ENCODE assay signal across 9 mouse cellular contexts in the genomic region with DNA sequence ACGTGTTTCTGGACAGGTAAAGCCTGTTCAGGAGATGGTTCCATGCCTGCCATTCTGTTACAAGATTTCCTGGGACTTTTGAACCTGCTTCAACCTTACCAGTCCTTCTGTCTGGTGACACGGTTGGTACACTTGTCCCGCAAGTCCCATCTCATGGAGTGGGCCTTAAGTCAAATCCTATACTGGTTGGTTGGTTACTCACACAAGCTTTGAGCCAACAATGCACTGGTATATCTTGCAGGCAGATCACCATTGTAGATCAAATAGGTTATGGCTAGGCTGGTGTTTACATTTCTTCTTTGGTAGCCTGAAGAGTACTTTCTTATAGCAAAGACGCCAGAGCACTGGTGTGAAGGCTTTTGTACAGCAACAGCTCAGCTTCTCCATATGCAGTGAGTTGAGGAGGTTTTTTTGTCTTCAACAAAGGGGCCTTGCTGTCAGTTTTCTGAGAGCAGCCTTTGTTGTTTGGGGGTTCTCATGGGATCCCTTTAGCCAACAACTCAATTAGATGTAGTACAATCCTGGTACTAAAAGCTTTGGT. TPM values are rescaled to one million over a fixed set of nuclear protein-coding genes. Genes with fewer than 3 reads are reported as not detected.
DNase-seq lines count a peak whose midpoint lies in the region; ATAC-seq and TF ChIP-seq lines count a peak whose summit lies in the region.
"Had no signal": no experiment of that assay in that cellular context is flagged by ENCODE, and none has a peak within 500 bp of the region (broad histone marks: within the 10 kb centered on the region; RNA-seq: fewer than 3 reads in every experiment).

No protein-coding gene starts in this region.

- H3K27ac ChIP-seq in layer of hippocampus, adult 2 months: no peak overlapping the region
- no peak overlapping the region for H3K27ac ChIP-seq in forebrain, embryonic 13.5 days
- H3K27ac ChIP-seq in limb, embryonic 12.5 days: no peak overlapping the region
- peak overlapping the region; percentile 53; the same call in 1 of the 2 replicates for H3K27ac ChIP-seq in neural tube, embryonic 14.5 days (ENCODE audit: low read depth, low read length)

- no peaks in the 10 kb centered on the region for H3K9me3 ChIP-seq in forebrain, embryonic 13.5 days (replicated peaks)
- no peaks in the 10 kb centered on the region for H3K9me3 ChIP-seq in limb, embryonic 12.5 days
- no peaks in the 10 kb centered on the region for H3K9me3 ChIP-seq in neural tube, embryonic 14.5 days (ENCODE audit: control insufficient read depth, low read length)

- 75% methylated on average over 4 of the region's 4 CpGs for WGBS in forebrain, embryonic 13.5 days
- 90% methylated on average over 4 of the region's 4 CpGs for WGBS in limb, embryonic 12.5 days
- 81% methylated on average over 4 of the region's 4 CpGs for WGBS in neural tube, embryonic 14.5 days

- ATAC-seq in forebrain, embryonic 13.5 days: peak; percentile 25
- no peak for ATAC-seq in limb, embryonic 12.5 days (ENCODE audit: insufficient number of reproducible peaks, insufficient read depth, low FRiP score, low TSS enrichment, low read depth)
- peak; percentile 36; the same call in 1 of the 2 replicates for ATAC-seq in neural tube, embryonic 14.5 days (ENCODE audit: low read depth)
- ATAC-seq in megakaryocyte-erythroid progenitor cell, adult 5-6 weeks (replicated peaks; ENCODE audit: low FRiP score, low TSS enrichment, poor library complexity, severe bottlenecking): no peak

- peaks cover 6% of the 10 kb centered on the region; the same call in 1 of the 2 replicates for H3K4me1 ChIP-seq in forebrain, embryonic 13.5 days
- H3K4me1 ChIP-seq in limb, embryonic 12.5 days (replicated peaks): no peaks in the 10 kb centered on the region; the same call in 1 of the 2 replicates
- no peaks in the 10 kb centered on the region for H3K4me1 ChIP-seq in neural tube, embryonic 14.5 days (ENCODE audit: control insufficient read depth, insufficient read depth, low read length)

- no peaks in the 10 kb centered on the region for H3K36me3 ChIP-seq in forebrain, embryonic 13.5 days (ENCODE audit: poor library complexity, severe bottlenecking)
- no peaks in the 10 kb centered on the region for H3K36me3 ChIP-seq in limb, embryonic 12.5 days
- no peaks in the 10 kb centered on the region for H3K36me3 ChIP-seq in neural tube, embryonic 14.5 days (ENCODE audit: control insufficient read depth, insufficient read depth, low read length)

- no peaks in the 10 kb centered on the region for H3K27me3 ChIP-seq in forebrain, embryonic 13.5 days
- peaks cover 18% of the 10 kb centered on the region for H3K27me3 ChIP-seq in limb, embryonic 12.5 days
- no peaks in the 10 kb centered on the region for H3K27me3 ChIP-seq in neural tube, embryonic 14.5 days (ENCODE audit: control insufficient read depth, insufficient read depth, low read length)

- peak overlapping the region; percentile 54 for H3K4me3 ChIP-seq in layer of hippocampus, adult 2 months
- H3K4me3 ChIP-seq in forebrain, embryonic 13.5 days: peak overlapping the region; percentile 45
- H3K4me3 ChIP-seq in limb, embryonic 12.5 days (replicated peaks): peak overlapping the region; percentile 48
- H3K4me3 ChIP-seq in neural tube, embryonic 14.5 days (ENCODE audit: low read depth, low read length): peak overlapping the region; percentile 32

- no peak for DNase-seq in layer of hippocampus, adult 2 months (ENCODE audit: low spot score in 2 of 2)
- DNase-seq in layer of hippocampus, adult 11-12 months (ENCODE audit: low spot score): no peak
- DNase-seq in Muller cell, postnatal 12 days (ENCODE audit: inconsistent ontology term): no peak
- DNase-seq in adrenal gland, adult 18-20 months (ENCODE audit: low spot score in 2 of 2): no peak
- DNase-seq: kidney, adult 9 months had no signal

- TF ChIP-seq CTCF in layer of hippocampus, adult 2 months (conservative IDR thresholded peaks at IDR 0.05): no peak

- H3K4me2 ChIP-seq in forebrain, embryonic 13.5 days: peak overlapping the region; percentile 70
- peak overlapping the region; percentile 68 for H3K4me2 ChIP-seq in limb, embryonic 12.5 days
- H3K4me2 ChIP-seq in neural tube, embryonic 14.5 days (ENCODE audit: low read depth, low read length): peak overlapping the region; percentile 59

- H3K9ac ChIP-seq in forebrain, embryonic 13.5 days: peak overlapping the region; percentile 65
- H3K9ac ChIP-seq in limb, embryonic 12.5 days (replicated peaks): peak overlapping the region; percentile 59
- peak overlapping the region; percentile 55 for H3K9ac ChIP-seq in neural tube, embryonic 14.5 days (replicated peaks; ENCODE audit: low read depth, low read length)

RNA-seq across cellular contexts. Expression of a gene that starts 37.7 kb away (rescaled TPM):
- total RNA-seq in layer of hippocampus, adult 2 months (2021): 100 to 1,000 TPM; 233 to 241 TPM
- polyA plus RNA-seq in forebrain, embryonic 13.5 days (2015; fragmentation: Nextera tagmentation; extraction: Ambion mirVana): 209 and 210 TPM in 2 replicates
- 181 and 186 TPM in 2 replicates for polyA plus RNA-seq in limb, embryonic 12.5 days (2016; fragmentation: Nextera tagmentation; extraction: Ambion mirVana)
- polyA plus RNA-seq in neural tube, embryonic 14.5 days (2014; fragmentation: Nextera tagmentation; extraction: Ambion mirVana): 257 and 264 TPM in 2 replicates
- 207 and 215 TPM in 2 replicates for total RNA-seq in megakaryocyte-erythroid progenitor cell, adult 5-6 weeks (2014; fragmentation: Nextera tagmentation)
- total RNA-seq in megakaryocyte-erythroid progenitor cell, adult 5-6 weeks (2017): 222 and 233 TPM in 2 replicates
- 100 to 1,000 TPM; 378 to 592 TPM for total RNA-seq in adrenal gland, adult 18-20 months (2021)

Comparison
In these comparisons a context has a peak if more than half of its experiments do, and no peak if none do; other contexts are left out.
1. ATAC-seq: peak in forebrain, embryonic 13.5 days (single experiment) and neural tube, embryonic 14.5 days (single experiment); none in limb, embryonic 12.5 days (single experiment) and megakaryocyte-erythroid progenitor cell, adult 5-6 weeks (single experiment).
2. Peak in every context shown above with its lines, with median percentiles within 50 percentile points of each other: H3K4me3 ChIP-seq, H3K4me2 ChIP-seq and H3K9ac ChIP-seq.